Mouse (Mus musculus): ENCODE results near the gene Igfbp1. TPM values are rescaled to one million over a fixed set of nuclear protein-coding genes. Genes with fewer than 3 reads are reported as not detected.

Igfbp1 gene
- total RNA-seq, 2 experiments from 2014 or later, result not detected

GRCm38 (mm10) chr11:7226200-7226599 is 28.6 kb downstream of the Igfbp1 start:
- DNase-seq (ENCODE audit: low spot score in 2 of 2), result peak; percentile 28 to 64
- intact Hi-C loops (cut with DNase I), result no loop called here

DNA sequence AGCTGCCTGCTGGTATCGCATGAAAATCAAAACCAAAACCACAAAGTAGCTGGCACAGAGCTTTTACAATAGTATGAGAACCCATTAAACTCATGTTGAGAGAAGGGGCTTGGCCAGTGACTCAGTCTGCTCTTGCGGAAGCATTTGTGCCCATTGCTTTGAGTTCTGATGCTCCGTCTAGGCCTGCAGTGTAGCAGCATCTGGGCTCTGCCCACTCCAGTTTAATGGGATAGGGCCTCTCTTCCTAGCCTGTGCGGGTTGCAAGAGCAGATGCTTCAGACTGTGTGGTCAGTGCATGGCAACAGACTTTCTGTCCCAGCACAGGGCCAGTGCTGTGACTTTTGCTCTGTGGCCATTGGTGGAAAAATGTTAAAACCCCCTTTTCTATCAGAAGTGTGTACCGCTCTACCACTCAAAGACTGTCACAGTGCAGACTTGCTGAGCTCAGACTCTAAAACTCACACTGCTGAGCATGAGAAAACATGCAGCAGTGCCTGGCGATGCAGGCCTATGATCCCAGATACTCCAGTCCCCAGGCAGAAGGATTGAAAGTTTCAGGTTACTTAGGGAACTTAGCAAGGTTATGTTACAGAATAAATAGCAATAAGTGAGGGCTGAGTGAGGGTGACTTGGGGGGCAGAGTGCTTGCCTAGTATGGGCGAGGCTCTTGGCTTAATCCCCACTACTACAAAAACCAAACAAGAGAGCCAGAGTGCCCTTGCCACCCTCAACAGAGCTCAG is 29.4 kb downstream of the Igfbp1 start:
- no peak for DNase-seq (ENCODE audit: low spot score in 2 of 2)
- intact Hi-C loops (cut with DNase I), result no loop called here

- DNase-seq (ENCODE audit: low spot score in 2 of 2), result no peak
- intact Hi-C loops (cut with DNase I), result no loop called here
Measured at GRCm38 (mm10) chr11:7228107-7228506, 30.5 kb downstream of the Igfbp1 start.

DNA sequence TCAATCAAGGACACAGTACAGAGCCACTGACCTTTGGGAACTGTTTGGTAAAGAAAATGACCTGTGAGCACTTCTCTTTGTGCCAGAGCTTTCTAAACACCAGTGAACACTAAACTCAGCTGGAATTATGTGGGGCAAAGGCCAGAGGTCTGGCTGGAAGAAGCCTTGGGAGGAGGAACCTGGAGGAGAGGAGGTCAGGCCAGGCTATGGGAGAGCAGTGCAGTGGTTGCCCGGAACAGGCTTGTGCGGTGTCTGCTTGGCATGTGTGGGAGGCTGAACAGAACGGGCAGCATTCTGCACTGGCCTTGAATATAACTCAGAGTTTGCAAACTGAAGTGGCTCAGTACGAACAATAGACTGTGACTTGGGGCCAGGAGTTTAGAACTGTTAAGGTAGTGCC is 32.4 kb downstream of the Igfbp1 start:
- no peak for DNase-seq (ENCODE audit: low spot score in 2 of 2)
- intact Hi-C loops (cut with DNase I), result no loop called here

DNA sequence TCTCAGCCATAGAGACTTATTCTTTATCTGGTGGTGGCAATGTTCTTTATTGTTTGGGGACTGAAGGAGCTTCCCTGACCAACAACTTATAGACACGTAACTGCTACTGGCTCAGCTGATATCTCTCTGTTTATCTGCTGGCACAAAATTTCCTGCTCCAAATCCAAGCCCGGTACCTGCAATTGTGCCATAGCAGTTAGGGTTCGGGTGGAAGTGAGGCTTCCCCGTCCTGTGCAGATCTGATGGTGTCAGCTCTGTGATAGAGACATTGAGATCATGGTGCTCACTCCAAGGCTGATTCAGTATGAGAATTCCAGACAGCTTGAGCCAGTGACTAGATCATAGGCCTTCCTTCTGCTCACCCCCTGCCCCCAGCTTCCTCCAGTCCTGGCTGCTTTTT is 34.4 kb downstream of the Igfbp1 start:
- DNase-seq (ENCODE audit: low spot score in 2 of 2), result no peak
- intact Hi-C loops (cut with DNase I), result no loop called here

DNA sequence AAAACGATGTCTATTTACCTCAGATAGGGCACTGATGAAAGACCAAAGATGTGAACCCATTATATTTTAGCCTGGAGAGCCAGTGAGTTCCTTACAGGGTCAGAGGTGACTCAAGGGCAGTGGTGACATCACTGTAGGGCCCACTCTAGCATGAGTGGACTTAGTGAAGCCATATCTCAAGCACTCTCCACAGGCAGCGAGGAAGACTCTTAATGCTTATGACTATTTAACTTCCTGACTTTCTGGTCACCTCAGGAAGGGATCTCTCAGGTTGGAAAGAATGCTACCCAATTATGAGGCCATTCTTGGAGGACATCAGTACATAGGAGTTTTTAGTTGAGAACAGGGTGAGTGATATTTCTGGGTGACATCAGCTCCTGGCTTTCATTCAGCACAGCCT is 35.8 kb downstream of the Igfbp1 start:
- intact Hi-C loops (cut with DNase I), result no loop called here

DNA sequence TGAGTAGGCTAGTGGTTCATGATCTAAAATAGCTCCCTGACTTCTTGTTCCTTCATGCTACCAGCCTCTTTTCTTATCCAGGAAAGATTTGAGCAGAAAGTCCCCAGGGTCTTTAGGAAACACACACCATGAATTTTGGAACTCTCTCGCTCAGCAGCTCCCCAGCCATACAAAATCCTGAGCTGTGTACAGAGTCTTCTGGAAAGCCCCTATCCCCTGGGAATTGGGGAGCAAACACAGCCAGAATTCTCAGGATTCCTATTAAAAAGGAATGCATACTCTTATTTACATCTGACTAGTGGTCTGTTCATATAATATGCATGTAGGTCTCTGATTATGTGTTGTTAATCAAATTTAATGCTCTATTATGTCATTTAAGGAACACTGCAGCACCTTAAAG is 36.9 kb downstream of the Igfbp1 start:
- intact Hi-C loops (cut with DNase I), result no loop called here
- DNase-seq (ENCODE audit: low spot score in 2 of 2), result no peak

More for the DNA sequence above, 35.8 kb downstream of the Igfbp1 start:
- no peak for DNase-seq (ENCODE audit: low spot score in 2 of 2)

- peak in 1 of 2 experiments; percentile 5 for DNase-seq (ENCODE audit: low spot score in 2 of 2)
- intact Hi-C loops (cut with DNase I), result no loop called here
Measured at GRCm38 (mm10) chr11:7234981-7235609, 37.5 kb downstream of the Igfbp1 start.

DNA sequence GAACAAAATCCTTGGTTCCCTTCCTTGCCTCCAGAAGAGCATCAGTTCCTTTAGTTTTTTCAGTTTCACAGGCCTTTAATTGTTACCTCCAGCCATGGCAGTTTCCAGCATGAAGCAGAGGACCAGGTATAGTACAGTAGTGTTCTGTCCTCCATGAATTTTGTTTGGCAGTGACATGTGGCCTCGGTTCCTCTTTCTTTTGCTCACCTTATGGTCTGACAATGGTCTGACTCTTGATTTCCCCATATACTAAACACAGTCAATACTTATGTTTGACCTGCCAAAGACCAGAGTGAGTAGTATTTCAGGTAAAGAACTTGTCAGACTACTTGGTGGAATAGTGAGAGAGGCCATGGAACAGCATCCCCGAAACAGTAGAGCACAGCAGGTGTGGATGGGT is 39.2 kb downstream of the Igfbp1 start:
- intact Hi-C loops (cut with DNase I), result no loop called here

DNA sequence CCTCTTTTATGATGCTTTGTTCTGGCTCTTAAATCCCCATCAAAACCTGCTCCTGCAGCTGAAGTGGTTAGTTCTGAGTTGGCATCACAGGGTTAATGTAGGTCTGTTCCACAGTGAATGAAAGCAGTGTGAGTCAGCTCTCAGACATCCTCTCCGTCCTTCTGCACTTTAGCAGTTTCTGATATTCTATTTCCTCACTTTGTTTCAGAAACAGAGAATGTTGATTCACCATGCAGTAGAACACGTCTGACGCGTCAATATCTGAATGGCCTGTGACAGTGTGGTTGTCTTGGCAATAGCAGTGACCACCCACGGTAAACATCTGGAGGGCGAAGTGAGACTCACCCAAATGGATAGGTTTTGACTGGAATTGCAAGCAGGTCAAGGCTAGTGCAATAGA is 40.1 kb downstream of the Igfbp1 start:
- intact Hi-C loops (cut with DNase I), result no loop called here
- peak in 1 of 2 experiments; percentile 33 for DNase-seq (ENCODE audit: low spot score in 2 of 2)

More for the DNA sequence above, 39.2 kb downstream of the Igfbp1 start:
- no peak for DNase-seq (ENCODE audit: low spot score in 2 of 2)

DNA sequence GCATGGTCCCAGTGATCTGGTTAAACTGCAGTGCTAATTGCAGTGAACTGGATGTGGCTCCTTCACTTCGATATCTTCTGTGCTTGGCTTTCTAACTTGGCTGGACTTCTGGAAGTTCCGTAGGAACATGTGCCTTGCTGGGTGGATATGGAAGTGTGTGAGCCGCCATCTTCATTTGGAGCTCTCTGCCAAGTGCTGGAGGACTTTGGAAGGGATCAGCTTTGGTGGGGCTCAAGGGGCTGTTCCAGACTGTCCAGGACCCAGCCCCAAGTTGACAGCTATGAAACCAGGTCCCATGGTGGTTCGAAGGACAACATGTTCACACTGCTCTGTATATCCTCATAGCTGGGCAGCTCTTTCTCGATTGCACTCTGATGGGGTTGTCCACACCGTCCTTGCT is 41.0 kb downstream of the Igfbp1 start:
- intact Hi-C loops (cut with DNase I), result no loop called here
- no peak for DNase-seq (ENCODE audit: low spot score in 2 of 2)

DNA sequence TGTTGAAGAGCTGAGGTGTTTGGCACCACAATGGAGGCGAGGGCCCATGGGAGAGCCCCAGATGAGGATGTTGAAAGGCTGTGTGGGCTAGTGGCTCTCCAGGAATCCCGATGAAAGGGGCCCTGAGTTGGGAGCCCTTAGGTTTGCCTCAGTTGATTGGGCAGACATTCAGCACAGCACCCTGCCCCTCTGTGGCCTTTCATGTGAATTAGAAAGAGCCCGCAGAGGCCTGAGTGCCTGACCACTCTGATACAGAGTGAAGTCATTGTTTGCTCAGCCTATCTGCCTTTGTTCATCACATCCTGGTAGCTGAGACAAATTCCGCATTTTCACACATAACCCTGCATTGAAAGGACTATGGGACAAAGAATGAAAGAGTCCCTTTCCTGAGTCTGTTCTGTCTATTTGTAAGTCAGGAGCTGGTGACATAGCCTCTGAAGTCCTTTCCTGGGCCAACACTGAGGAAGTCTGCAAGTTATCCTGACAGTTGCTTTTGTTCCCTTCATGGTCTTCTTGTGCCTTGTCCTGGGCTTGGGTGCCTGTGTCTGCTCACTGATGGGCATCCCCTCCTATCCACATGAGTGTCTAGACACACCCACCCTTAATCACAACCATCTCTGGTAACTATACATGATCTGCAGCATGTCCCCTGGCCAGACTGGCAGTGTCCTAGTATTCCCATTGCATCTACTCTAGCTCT is 41.6 kb downstream of the Igfbp1 start:
- no peak for DNase-seq (ENCODE audit: low spot score in 2 of 2)
- intact Hi-C loops (cut with DNase I), result no loop called here

GRCm38 (mm10) chr11:7244782-7245181 is 47.2 kb downstream of the Igfbp1 start:
- intact Hi-C loops (cut with DNase I), result no loop called here
- DNase-seq (ENCODE audit: low spot score in 2 of 2), result no peak

- intact Hi-C loops (cut with DNase I), result no loop called here
- no peak for DNase-seq (ENCODE audit: low spot score in 2 of 2)
Measured at GRCm38 (mm10) chr11:7250415-7250814, 52.8 kb downstream of the Igfbp1 start.

DNA sequence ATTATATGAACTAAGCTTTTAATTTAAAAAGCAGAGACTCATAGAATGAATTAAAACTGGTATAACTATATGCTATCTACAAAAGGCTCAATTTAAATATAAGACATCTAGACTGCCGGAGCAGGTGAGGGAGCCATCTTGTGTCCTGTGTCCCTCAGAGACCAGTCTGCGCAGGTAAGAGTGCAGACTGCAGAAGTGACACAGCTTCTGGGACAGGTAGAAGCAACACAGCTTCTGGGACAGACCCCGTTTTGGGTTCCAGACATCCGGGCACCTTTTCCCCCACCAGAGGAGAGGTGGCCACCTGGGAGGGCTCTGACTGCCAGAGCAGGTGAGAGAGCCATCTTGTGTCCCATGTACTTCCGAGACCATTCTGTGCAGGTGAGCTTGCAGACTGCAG is 53.3 kb downstream of the Igfbp1 start:
- intact Hi-C loops (cut with DNase I), result no loop called here
- DNase-seq (ENCODE audit: low spot score in 2 of 2), result no peak

Other genes with a start within 250 kb of the Igfbp1 start
- 100 to 1,000 TPM; 245 to 264 TPM for gene Adcy1, start 134.3 kb upstream of the Igfbp1 start, total RNA-seq (2021)
- gene Gm11985, start 9.2 kb upstream of the Igfbp1 start, total RNA-seq (2021), result not detected
- gene Igfbp3, start 16.1 kb downstream of the Igfbp1 start, total RNA-seq (2021), result 10 to 100 TPM; 11.8 to 14.4 TPM